Mouse (Mus musculus): ENCODE measurements around the gene Pdgfra.
A peak's percentile ranks its signal among the peaks of the same experiment; 100 is the strongest.

Gene Pdgfra

DNA sequence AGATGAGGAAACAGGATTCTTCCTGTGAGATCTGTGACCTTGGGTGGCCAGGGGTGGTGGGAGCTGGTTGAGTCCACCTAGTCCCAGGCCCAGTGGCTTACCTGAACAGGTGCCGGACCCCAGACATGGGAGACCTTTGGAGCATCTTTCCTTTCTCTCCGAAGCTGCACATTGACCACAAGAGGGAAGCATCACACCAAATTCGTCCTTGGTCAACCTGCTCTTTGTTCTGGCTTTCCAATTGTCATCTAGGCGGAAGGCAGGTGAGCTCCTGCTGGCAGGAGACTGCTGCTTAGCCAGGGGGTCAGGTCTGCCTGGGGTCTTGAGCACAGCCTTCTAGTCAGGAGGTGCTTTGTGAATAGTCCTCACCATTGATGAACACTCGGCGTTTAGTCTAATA, 62.4 kb downstream of the Pdgfra start:
- DNase-seq (ENCODE audit: low read depth): no peak

DNA sequence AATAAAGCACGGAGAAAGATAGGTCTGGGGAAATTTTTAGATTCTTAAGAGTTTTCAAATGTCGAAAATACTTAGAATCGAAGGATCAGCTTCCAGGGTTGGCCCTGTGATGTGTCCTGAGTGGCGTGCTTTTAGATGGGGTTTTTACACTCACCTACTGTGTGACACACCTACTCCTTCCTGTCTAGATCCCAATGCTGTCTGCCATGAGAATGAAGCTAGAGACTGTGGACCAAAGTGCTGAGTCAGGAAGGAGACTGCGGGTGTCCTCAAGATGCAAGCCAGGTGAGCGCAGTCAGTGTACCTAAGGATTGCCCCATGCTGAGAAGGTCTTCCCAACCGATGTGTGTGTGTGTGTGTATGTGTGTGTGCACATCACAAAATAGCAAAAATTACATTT, 62.8 kb downstream of the Pdgfra start:
- no peak for DNase-seq (ENCODE audit: low read depth)

DNA sequence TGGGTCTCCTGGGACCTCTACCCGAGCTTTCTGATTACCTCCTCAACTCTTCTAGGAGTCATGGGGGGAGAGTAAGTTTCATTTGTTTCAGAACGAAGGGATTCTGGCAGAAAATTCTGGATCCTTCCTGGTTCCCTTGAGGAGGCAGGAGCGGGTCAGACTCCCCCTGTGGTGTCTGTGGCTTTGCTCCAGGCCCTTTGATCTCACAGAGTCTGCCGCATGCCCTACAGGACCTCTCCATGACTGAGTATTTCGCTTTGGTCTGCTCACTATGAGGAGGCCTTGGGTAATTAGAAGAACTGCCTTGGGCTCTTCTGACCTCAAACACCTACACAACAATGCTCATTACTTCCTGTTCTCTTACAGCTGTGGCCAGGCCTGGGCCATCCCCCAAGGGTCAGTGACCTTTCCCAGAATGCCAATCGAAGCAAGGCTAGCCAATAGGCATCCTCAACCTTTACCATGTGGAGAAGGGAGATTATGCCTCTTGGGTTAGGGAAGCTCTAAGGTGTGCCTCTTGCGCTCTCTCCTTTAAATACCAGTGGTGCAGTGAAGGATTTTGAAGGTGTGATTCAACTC, 63.7 kb downstream of the Pdgfra start:
- no peak for DNase-seq (ENCODE audit: low read depth)

DNA sequence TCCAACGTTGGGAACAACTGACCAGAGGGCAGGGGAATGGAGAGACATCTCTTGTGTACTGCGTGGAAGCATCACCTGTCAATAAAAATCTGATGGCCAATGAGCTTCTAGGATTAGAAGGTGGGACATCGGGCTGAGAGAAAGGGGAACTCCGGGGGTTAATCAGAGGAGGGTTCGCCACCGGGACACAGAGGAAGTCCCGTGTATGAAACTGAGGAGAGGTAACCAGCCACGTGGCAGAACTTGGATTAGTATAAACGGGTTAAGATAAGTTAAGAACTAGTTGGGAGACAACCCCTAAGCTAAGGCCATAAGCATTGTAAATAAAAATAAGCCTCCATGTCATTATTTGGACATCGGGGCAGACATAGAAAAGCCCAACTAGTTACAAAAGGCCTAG, 69.5 kb downstream of the Pdgfra start:
- DNase-seq (ENCODE audit: low read depth): no peak

DNA sequence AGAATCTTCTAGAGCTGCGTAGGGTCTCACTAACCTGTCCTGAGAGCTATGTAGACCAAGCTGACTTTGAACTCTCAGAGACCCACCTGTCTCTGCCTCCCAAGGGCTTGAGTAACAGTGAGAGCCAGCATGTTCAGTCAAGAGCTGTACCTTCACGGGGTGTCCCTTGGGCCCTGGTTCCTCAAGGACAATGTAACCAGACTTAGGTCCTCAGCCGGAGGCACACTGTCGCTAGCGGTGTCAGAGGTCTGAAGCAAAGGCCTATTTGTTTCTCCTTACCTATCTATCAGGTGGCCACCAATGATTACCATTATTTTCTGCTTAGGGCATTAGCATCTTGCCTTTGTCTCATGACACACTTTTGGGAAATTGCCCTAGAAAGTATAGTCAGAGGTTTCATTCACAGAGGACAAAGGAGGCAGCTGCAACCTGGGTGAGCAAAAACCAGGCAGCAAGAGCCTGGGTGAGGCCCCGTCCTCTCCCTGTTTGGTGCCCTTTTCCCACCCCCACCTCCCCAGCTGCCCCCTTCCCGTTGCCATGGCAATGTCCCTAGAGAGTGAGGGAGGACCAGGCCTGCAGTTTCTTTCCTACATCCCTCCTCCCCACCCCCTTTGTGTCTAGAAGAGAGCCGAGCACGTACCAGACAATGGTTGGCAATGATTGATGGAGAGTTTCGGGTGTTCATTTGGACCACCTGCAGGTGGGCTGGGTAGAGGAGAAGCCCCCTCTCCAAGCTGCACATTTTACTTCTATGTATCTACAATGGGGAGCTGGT, 70.6 kb downstream of the Pdgfra start:
- no peak for DNase-seq (ENCODE audit: low read depth)

DNA sequence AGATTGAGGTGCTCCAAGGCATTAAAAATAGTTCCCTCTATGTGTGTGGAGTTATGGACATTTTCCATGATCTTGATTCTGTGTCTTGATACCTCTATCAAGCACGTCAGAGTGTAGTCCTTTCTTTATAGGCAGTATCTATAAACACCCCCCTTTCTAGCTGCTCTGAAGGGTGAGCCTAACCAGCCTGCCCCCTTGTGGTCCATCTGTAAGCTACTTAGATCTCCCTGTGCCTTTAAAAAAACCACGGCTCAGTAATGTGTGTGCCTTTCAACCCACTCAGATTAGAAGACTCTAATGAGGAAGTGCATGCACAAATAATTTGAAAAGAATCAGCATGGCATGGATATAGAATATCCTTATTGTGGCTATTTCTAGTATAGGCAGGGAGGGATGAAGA, 86.3 kb downstream of the Pdgfra start:
- peak; percentile 55 for DNase-seq (ENCODE audit: low read depth)

DNA sequence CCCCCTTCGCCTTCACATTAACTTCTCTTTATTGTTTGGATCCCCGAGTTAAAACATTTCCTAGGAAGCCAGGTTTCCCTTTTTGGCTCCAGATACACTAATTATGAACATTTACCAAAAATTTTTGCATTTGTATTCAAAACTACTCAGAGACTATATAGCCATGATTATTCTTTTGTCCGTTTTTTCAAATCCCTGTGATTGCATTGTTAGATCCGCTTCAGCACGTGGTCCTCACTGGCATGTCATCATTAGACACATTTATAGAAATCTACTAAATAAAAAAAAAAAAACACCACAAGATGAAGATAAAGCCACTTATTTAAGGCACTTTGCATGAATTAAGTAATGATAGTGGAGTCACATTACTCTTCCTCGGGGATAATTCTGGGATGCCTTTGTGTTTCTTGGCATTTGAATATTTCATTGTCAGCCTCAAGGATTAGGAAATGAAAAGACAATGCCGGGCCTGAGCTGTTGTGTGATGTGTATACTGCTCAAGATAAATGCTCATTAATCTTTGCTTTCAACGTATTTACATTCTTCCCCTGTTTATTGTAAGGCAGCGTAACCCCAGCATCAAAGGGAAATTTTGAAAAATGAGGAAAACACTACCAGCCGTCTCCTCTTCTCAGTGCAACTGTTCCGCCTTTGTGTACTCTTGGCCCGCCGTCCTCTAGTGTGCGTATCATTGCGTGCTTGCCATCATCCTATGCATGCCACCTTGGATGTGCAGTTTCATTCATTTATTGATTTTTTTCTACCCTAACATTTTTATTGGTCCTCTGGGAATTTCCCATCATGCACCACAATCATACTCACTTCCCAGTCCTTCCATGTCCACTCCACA, 87.1 kb downstream of the Pdgfra start:
- no peak for DNase-seq (ENCODE audit: low read depth)

DNA sequence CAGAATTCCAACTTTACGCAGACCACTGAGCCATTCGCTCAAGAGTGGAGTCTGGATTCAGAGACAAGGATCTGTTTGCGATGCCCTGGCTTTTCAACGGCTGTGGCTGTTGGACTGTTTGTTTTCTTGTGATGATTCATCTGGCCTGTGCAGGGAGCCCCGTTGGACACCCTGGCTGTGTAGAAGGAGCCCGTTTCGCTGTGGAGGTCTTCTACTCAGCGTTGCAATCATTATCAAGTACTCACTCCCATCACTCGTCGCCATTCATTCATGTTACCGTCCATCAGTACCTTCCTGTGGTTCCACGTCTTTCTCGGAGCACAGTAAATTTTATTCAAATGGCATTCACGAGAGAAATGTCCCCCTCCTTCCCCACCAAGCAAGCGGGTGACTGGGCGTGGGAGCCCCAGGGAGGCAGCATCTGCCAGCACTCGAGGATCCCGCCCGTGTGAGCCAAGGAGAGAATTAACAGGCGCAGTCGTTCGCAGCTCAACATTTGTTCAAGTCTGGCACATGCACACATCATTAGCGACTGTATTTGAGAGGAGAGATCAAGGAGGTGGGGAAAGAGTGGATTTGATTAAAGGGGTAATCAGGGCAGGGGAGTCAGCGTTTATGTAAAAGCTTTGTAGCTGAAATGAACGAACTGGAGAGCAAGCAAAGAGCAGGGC, 95.1 kb downstream of the Pdgfra start:
- DNase-seq (ENCODE audit: low read depth): no peak

Data from NIH3T3 (cell line).